Mouse (Mus musculus): ENCODE data around the gene Sh3kbp1.

Gene Sh3kbp1

GRCm38 (mm10) chrX:159678320-159678835 lies 51.3 kb downstream of the Sh3kbp1 start:
- DNase-seq = no peak

- no peak for DNase-seq
These were observed 58.4 kb downstream of the Sh3kbp1 start for GRCm38 (mm10) chrX:159685521-159685920.

- no peak for DNase-seq
These were observed 59.8 kb downstream of the Sh3kbp1 start for GRCm38 (mm10) chrX:159686850-159687249.

- no peak for DNase-seq
These were observed 61.6 kb downstream of the Sh3kbp1 start for GRCm38 (mm10) chrX:159688698-159689097.

GRCm38 (mm10) chrX:159689785-159690416 lies 62.8 kb downstream of the Sh3kbp1 start:
- DNase-seq = no peak

- DNase-seq = no peak
These were observed 66.1 kb downstream of the Sh3kbp1 start for GRCm38 (mm10) chrX:159693126-159693525.

GRCm38 (mm10) chrX:159696545-159696944 lies 69.5 kb downstream of the Sh3kbp1 start:
- DNase-seq = no peak

- DNase-seq = no peak
These were observed 70.0 kb downstream of the Sh3kbp1 start for GRCm38 (mm10) chrX:159697030-159697454.

- no peak for DNase-seq
These were observed 75.8 kb downstream of the Sh3kbp1 start for GRCm38 (mm10) chrX:159702850-159703249.

GRCm38 (mm10) chrX:159704381-159705004 lies 77.4 kb downstream of the Sh3kbp1 start:
- DNase-seq = no peak

GRCm38 (mm10) chrX:159705412-159705811 lies 78.3 kb downstream of the Sh3kbp1 start:
- no peak for DNase-seq

- no peak for DNase-seq
These were observed 81.2 kb downstream of the Sh3kbp1 start for GRCm38 (mm10) chrX:159708076-159708830.

- no peak for DNase-seq
These were observed 82.2 kb downstream of the Sh3kbp1 start for GRCm38 (mm10) chrX:159709296-159709695.

GRCm38 (mm10) chrX:159711070-159712029 lies 84.3 kb downstream of the Sh3kbp1 start:
- no peak for DNase-seq

GRCm38 (mm10) chrX:159713191-159713590 lies 86.1 kb downstream of the Sh3kbp1 start:
- DNase-seq = no peak

- DNase-seq = no peak
These were observed 94.3 kb downstream of the Sh3kbp1 start for GRCm38 (mm10) chrX:159721390-159721789.

GRCm38 (mm10) chrX:159731421-159731820 lies 104.3 kb downstream of the Sh3kbp1 start:
- no peak for DNase-seq

GRCm38 (mm10) chrX:159732845-159733244 lies 105.8 kb downstream of the Sh3kbp1 start:
- no peak for DNase-seq

GRCm38 (mm10) chrX:159733948-159734347 lies 106.9 kb downstream of the Sh3kbp1 start:
- no peak for DNase-seq

- peak; percentile 11 to 30 for DNase-seq
These were observed 108.5 kb downstream of the Sh3kbp1 start for GRCm38 (mm10) chrX:159735513-159736099.

- DNase-seq = no peak
These were observed 110.3 kb downstream of the Sh3kbp1 start for GRCm38 (mm10) chrX:159737344-159737743.

GRCm38 (mm10) chrX:159744035-159744434 lies 117.0 kb downstream of the Sh3kbp1 start:
- DNase-seq = peak; percentile 66 to 79
